Mouse (Mus musculus) cerebellum, postnatal 10 days (tissue): ENCODE results near the gene Slc16a10.

Experiments used
- DNase-seq, 2 experiments: peaks; one replicate each; pipeline ENCODE4 v3.0.0; 2021; ENCODE audit warnings: mixed read lengths in 2 of 2

Gene Slc16a10

DNA sequence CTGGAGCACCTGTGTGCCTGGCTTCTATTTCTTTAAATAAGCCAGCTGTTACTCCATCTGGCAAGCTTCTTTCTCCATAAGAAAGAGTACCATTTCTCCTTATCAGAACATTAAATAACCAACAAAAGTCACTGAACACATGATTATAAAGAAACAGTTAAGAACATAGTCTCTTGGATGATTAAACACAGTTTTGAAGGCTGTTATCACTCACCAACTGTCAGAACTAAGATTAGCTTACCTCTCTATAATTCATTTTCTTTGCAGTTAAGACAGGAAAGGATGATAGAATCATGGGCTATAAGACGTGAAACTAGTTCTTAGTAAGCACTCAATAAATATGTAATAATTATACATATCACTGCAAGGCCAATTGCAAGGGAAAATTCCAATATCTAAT, 36.9 kb downstream of the Slc16a10 start:
- DNase-seq: no peak

DNA sequence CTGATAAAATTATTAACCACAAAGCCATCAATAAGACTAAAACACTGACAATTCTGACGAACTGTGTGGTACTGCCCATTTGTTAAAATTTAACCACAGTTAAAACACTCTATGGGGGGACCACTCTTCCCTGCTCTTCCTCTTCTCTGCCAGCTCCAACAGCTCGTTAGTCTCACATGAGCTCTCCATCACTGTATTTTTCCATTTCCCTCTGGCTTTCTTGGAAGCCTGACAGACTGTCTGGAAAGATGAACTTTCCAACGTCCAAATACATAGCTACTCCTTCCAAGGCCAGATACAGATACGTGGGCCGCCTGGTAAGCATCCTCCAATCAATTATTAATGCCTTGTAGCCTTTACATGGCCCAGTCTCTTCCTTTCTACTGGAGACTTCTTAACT, 38.3 kb downstream of the Slc16a10 start:
- DNase-seq: peak; percentile 87 to 88

DNA sequence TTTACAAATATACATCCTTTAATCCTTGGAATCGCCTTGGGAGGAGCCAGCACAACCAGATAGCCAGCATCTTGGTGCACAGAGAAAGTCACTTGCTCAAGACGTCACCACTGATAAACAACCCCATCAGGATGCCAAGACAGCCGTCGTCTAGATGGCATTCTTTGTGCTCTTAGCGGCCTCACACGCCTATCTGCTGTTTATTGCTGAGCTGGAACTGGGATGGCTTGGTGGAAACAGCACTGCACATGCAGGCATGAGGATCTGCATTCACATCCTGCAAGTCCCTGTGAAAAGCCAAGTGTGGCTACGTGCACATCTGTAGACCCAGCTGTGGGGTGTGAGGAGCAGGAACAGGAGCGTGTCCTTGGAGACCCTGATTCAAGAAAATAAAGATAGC, 39.1 kb downstream of the Slc16a10 start:
- peak; percentile 29 to 39 for DNase-seq

DNA sequence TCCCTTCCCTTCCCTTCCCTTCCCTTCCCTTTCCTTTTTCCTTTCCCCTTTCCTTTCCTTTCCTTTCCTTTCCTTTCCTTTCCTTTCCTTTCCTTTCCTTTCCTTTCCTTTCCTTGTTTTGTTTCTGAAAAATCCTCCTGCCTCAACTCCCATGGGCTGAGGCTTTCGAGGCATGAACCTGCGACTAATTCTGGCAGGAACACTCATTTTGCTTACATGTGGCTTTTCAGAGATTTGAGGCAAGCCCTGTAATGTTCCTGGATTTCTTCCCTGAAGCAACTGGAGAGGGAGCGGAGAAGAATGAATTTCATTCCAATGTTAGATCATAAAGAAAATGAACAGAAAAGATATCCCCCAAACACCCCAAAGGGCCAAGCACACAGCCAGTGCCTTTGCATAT, 39.9 kb downstream of the Slc16a10 start:
- no peak for DNase-seq

DNA sequence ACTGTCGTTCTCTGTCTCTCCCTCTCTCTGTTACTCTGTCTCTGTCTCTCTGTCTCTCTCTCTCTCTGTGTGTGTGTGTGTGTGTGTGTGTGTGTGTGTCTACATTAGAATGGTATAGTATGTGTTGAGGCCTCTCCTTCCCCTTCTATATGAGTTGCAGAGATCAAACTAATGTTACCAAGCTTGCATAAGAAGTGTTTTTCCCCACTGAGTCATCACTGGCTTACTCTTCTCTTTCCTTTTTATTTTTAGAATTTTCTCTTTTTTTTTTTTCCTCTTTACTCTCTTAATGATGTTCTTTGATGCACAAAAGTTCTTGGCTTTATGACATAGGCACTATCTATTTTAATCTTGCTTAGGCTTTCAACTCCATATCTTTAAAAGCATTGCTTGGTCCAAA, 43.6 kb downstream of the Slc16a10 start:
- no peak for DNase-seq

- DNase-seq: peak in 1 of 2 experiments; percentile 27
These were observed 44.5 kb downstream of the Slc16a10 start for GRCm38 (mm10) chr10:40097519-40097918.

- no peak for DNase-seq
These were observed 47.3 kb downstream of the Slc16a10 start for GRCm38 (mm10) chr10:40094752-40095151.

GRCm38 (mm10) chr10:40093526-40093925, 48.5 kb downstream of the Slc16a10 start:
- DNase-seq: no peak

DNA sequence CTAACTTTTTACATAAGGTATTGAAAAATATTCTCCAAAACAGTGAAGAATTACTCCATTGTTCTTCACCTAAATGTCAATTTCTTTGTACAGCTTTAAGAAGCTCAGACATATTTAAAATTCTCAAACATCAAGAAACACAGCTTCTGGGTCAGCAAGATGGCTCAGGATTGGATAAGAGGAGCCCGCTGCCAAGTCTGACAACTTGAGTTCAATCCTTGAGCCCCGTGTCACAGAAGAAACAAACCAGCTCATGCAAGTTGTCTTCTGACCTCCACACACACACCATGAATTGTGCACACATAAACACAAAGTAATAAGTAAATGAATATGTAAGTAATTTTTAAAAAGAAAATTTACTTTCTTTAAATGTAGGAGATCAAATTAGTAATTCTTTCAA, 50.6 kb downstream of the Slc16a10 start:
- DNase-seq: no peak

DNA sequence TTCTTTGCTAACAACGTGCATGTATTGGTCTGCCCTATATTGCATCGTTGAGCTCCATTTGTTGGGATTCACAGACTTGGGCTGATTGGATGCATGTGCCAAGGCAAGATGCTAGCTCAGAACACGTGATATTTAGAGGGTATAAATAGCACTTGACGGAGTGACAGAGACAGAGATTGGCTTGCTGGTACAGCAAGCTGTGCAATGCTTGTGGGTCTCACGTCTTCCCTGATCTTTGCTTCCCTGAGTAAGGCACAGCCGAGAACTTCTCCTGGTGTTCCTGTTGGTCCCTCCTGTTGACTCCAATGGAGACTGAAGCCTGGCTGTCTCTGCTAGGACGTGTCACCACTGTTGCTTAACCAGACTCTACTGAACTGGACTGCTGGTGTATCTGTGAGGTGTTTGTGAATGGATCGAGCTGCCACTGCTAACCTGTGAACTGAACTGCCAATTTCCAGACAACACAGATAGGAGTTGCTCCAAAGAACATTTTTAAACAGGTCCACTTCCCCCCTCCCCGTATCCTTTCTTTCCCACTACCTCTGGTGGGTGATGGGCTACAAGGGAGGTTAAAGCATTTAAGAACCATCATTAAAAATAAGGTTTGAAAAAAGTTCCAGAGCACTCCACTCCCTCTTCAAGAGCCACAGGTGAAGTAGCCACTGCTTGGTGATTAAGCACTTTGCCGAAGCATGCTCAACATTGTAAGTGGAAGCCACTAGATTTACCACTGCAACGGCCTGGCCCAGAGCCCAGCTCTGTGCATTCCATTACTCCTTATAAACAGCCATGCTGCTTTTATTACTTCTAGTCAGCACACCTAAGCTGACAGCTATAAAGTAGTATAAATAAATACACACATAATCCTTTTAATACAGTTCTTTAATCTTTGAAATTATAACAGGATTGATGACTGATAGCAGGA, 51.3 kb downstream of the Slc16a10 start:
- no peak for DNase-seq

GRCm38 (mm10) chr10:40084332-40085093, 57.5 kb downstream of the Slc16a10 start:
- peak; percentile 82 to 86 for DNase-seq

DNA sequence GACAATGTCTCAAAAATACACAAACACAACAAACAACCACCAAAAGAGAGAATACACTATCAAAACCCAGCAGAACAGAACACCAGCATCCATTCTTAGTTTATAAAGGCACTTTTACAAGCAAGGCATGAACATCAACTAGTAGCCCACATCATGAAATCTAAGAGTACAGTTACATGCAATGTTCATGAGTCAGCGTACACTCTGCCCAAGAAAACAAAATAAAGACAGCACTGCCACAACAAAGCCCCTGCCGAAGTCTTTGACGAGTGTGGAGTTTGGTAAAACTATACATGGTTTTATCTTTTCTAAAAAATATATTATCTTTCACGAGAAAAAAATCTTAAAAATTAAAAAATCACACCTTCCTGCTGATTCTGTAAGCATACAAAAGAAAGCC, 58.5 kb downstream of the Slc16a10 start:
- DNase-seq: no peak

- no peak for DNase-seq
These were observed 59.4 kb downstream of the Slc16a10 start for GRCm38 (mm10) chr10:40082668-40083067.

GRCm38 (mm10) chr10:40080533-40080932, 61.5 kb downstream of the Slc16a10 start:
- DNase-seq: no peak

DNA sequence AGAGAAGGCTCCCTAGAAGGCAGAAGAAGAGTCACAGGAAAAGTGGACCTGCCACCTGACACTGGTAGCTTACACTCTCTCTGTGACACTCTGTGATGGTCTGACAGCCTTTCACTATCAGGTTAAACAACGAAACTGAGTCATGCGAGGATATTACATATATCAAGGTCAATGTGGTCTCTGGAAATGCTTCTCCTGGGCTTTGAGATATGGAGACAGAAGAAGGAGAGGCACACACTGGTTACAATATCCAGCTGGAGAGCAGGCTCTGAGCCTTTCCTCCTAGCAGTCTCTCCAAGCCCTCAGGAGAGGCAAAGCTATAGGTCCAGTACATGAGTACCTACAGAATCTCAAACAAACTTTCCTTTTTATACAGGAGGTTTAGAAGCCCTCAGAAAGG, 62.8 kb downstream of the Slc16a10 start:
- DNase-seq: no peak

DNA sequence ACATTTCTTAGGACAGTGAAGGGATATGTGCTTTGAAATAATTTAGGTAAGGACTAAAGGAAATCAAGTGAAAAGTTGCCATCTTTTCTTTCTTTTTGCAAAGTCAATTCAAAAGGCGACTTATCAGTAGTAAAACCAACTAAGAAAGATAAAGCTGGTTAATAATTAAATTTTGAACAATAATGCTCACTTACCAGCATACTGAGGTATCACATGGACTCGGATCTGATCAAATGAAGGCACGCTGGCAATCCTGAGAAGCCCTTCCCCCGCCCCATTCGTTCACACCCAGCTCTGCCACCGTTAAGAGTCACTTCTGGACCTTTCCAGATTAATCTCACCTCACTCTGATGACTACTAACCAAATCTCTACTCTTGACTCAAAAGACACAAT, 64.1 kb downstream of the Slc16a10 start:
- DNase-seq: no peak

GRCm38 (mm10) chr10:40077346-40077959, 64.6 kb downstream of the Slc16a10 start:
- no peak for DNase-seq

GRCm38 (mm10) chr10:40073608-40074007, 68.5 kb downstream of the Slc16a10 start:
- DNase-seq: no peak

- DNase-seq: no peak
These were observed 71.4 kb downstream of the Slc16a10 start for GRCm38 (mm10) chr10:40070684-40071083.

DNA sequence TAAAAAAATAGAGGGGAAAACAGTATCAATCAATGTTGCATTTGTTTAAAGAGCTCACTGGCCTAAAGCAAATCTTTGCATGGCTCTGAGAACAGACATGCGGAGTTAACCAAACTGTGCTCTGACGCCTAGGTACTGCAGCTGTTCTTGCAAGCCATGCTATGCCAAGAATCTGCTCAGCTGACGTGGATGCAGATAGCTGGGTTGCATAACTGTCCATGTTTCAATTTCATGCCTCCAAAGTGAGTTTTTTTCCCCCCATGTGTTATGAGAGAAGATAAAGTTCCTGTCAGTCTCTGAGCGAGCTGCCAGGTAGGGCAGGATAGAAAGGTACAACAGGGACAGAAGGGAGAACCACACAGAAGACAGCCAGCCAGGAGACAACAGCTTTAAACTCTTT, 72.8 kb downstream of the Slc16a10 start:
- DNase-seq: no peak

GRCm38 (mm10) chr10:40068595-40068994, 73.5 kb downstream of the Slc16a10 start:
- no peak for DNase-seq

DNA sequence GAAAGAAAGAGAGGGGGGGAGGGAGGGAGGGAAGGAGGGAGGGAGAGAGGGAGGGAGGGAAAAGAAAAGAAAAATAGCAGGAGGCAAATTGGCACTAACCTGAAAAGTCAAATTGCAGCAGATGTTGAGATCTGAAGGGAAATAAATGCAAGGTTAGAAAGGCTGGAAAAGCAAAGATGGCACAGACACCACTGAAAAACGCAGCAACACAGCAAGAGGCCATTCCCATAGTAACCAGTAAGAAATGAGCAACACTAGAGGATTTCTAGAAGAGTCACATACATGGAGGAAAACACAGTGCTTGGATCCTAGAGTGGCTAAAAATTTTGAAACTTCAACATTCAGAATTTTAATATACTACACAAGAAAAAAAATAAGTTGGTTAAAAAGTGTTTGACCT, 74.5 kb downstream of the Slc16a10 start:
- no peak for DNase-seq

- DNase-seq: no peak
These were observed 75.0 kb downstream of the Slc16a10 start for GRCm38 (mm10) chr10:40067071-40067470.

- DNase-seq: no peak
These were observed 76.7 kb downstream of the Slc16a10 start for GRCm38 (mm10) chr10:40065357-40065756.
